Mouse (Mus musculus): ENCODE data around the gene Smyd3. TPM values are rescaled to one million over a fixed set of nuclear protein-coding genes. Genes with fewer than 3 reads are reported as not detected.

The Smyd3 gene
- polyA plus RNA-seq, 1 experiment, result 2.4 TPM

GRCm38 (mm10) chr1:179229515-179229914 lies 288.3 kb downstream of the Smyd3 start:
- Histone ChIP-seq H3K36me3 (ENCODE audit: control insufficient read depth, insufficient read depth, low read length) (no peaks in the 10 kb centered on the region), H3K27me3 (ENCODE audit: control insufficient read depth, insufficient read depth, low read length) (no peaks in the 10 kb centered on the region), H3K27ac (ENCODE audit: control insufficient read depth, insufficient read depth, low read depth, low read length) (no peak overlapping the region), H3K4me3 (ENCODE audit: control insufficient read depth, low read depth, low read length) (no peak overlapping the region), H3K4me1 (ENCODE audit: control insufficient read depth, insufficient read depth, low read length) (no peaks in the 10 kb centered on the region)
- TF ChIP-seq POLR2A (IDR thresholded peaks at IDR 0.05; ENCODE audit: control insufficient read depth, low read depth, low read length) (no peak), CTCF (IDR thresholded peaks at IDR 0.05; ENCODE audit: control insufficient read depth, insufficient read depth, insufficient replicate concordance, low read depth, low read length) (no peak)

- Histone ChIP-seq H3K4me3 (ENCODE audit: control insufficient read depth, low read depth, low read length) (no peak overlapping the region), H3K4me1 (ENCODE audit: control insufficient read depth, insufficient read depth, low read length) (no peaks in the 10 kb centered on the region), H3K27me3 (ENCODE audit: control insufficient read depth, insufficient read depth, low read length) (no peaks in the 10 kb centered on the region), H3K36me3 (ENCODE audit: control insufficient read depth, insufficient read depth, low read length) (no peaks in the 10 kb centered on the region), H3K27ac (ENCODE audit: control insufficient read depth, insufficient read depth, low read depth, low read length) (no peak overlapping the region)
- TF ChIP-seq CTCF (IDR thresholded peaks at IDR 0.05; ENCODE audit: control insufficient read depth, insufficient read depth, insufficient replicate concordance, low read depth, low read length), result no peak
- TF ChIP-seq POLR2A (IDR thresholded peaks at IDR 0.05; ENCODE audit: control insufficient read depth, low read depth, low read length), result no peak
Measured at GRCm38 (mm10) chr1:179220290-179220689, 297.6 kb downstream of the Smyd3 start.

- Histone ChIP-seq H3K27me3 (ENCODE audit: control insufficient read depth, insufficient read depth, low read length) (no peaks in the 10 kb centered on the region), H3K36me3 (ENCODE audit: control insufficient read depth, insufficient read depth, low read length) (no peaks in the 10 kb centered on the region), H3K4me3 (ENCODE audit: control insufficient read depth, low read depth, low read length) (no peak overlapping the region), H3K27ac (ENCODE audit: control insufficient read depth, insufficient read depth, low read depth, low read length) (no peak overlapping the region), H3K4me1 (ENCODE audit: control insufficient read depth, insufficient read depth, low read length) (no peaks in the 10 kb centered on the region)
- TF ChIP-seq CTCF (IDR thresholded peaks at IDR 0.05; ENCODE audit: control insufficient read depth, insufficient read depth, insufficient replicate concordance, low read depth, low read length) (no peak), POLR2A (IDR thresholded peaks at IDR 0.05; ENCODE audit: control insufficient read depth, low read depth, low read length) (no peak)
Measured at GRCm38 (mm10) chr1:179218061-179218460, 299.8 kb downstream of the Smyd3 start.

GRCm38 (mm10) chr1:179217036-179217435 lies 300.8 kb downstream of the Smyd3 start:
- no peaks in the 10 kb centered on the region for H3K36me3 ChIP-seq (ENCODE audit: control insufficient read depth, insufficient read depth, low read length)
- no peak overlapping the region for H3K4me3 ChIP-seq (ENCODE audit: control insufficient read depth, low read depth, low read length)
- no peaks in the 10 kb centered on the region for H3K27me3 ChIP-seq (ENCODE audit: control insufficient read depth, insufficient read depth, low read length)
- no peak overlapping the region for H3K27ac ChIP-seq (ENCODE audit: control insufficient read depth, insufficient read depth, low read depth, low read length)
- TF ChIP-seq CTCF (IDR thresholded peaks at IDR 0.05; ENCODE audit: control insufficient read depth, insufficient read depth, insufficient replicate concordance, low read depth, low read length) (no peak), POLR2A (IDR thresholded peaks at IDR 0.05; ENCODE audit: control insufficient read depth, low read depth, low read length) (no peak)
- no peaks in the 10 kb centered on the region for H3K4me1 ChIP-seq (ENCODE audit: control insufficient read depth, insufficient read depth, low read length)

GRCm38 (mm10) chr1:179213381-179213780 lies 304.5 kb downstream of the Smyd3 start:
- no peaks in the 10 kb centered on the region for H3K27me3 ChIP-seq (ENCODE audit: control insufficient read depth, insufficient read depth, low read length)
- H3K36me3 ChIP-seq (ENCODE audit: control insufficient read depth, insufficient read depth, low read length), result no peaks in the 10 kb centered on the region
- H3K4me3 ChIP-seq (ENCODE audit: control insufficient read depth, low read depth, low read length), result no peak overlapping the region
- no peak overlapping the region for H3K27ac ChIP-seq (ENCODE audit: control insufficient read depth, insufficient read depth, low read depth, low read length)
- no peaks in the 10 kb centered on the region for H3K4me1 ChIP-seq (ENCODE audit: control insufficient read depth, insufficient read depth, low read length)
- TF ChIP-seq POLR2A (IDR thresholded peaks at IDR 0.05; ENCODE audit: control insufficient read depth, low read depth, low read length) (no peak), CTCF (IDR thresholded peaks at IDR 0.05; ENCODE audit: control insufficient read depth, insufficient read depth, insufficient replicate concordance, low read depth, low read length) (no peak)

GRCm38 (mm10) chr1:179212295-179212694 lies 305.5 kb downstream of the Smyd3 start:
- H3K27me3 ChIP-seq (ENCODE audit: control insufficient read depth, insufficient read depth, low read length), result no peaks in the 10 kb centered on the region
- TF ChIP-seq CTCF (IDR thresholded peaks at IDR 0.05; ENCODE audit: control insufficient read depth, insufficient read depth, insufficient replicate concordance, low read depth, low read length), result no peak
- H3K36me3 ChIP-seq (ENCODE audit: control insufficient read depth, insufficient read depth, low read length), result no peaks in the 10 kb centered on the region
- no peaks in the 10 kb centered on the region for H3K4me1 ChIP-seq (ENCODE audit: control insufficient read depth, insufficient read depth, low read length)
- H3K27ac ChIP-seq (ENCODE audit: control insufficient read depth, insufficient read depth, low read depth, low read length), result no peak overlapping the region
- H3K4me3 ChIP-seq (ENCODE audit: control insufficient read depth, low read depth, low read length), result no peak overlapping the region

- H3K4me1 ChIP-seq (ENCODE audit: control insufficient read depth, insufficient read depth, low read length), result no peaks in the 10 kb centered on the region
- H3K27ac ChIP-seq (ENCODE audit: control insufficient read depth, insufficient read depth, low read depth, low read length), result no peak overlapping the region
- no peaks in the 10 kb centered on the region for H3K36me3 ChIP-seq (ENCODE audit: control insufficient read depth, insufficient read depth, low read length)
- no peaks in the 10 kb centered on the region for H3K27me3 ChIP-seq (ENCODE audit: control insufficient read depth, insufficient read depth, low read length)
- H3K4me3 ChIP-seq (ENCODE audit: control insufficient read depth, low read depth, low read length), result no peak overlapping the region
- TF ChIP-seq CTCF (IDR thresholded peaks at IDR 0.05; ENCODE audit: control insufficient read depth, insufficient read depth, insufficient replicate concordance, low read depth, low read length) (no peak), POLR2A (IDR thresholded peaks at IDR 0.05; ENCODE audit: control insufficient read depth, low read depth, low read length) (no peak)
Measured at GRCm38 (mm10) chr1:179211313-179211712, 306.5 kb downstream of the Smyd3 start.

Data from testis, adult 2 months (tissue).